Mouse (Mus musculus) T-cell, adult 2 months (primary cell): ENCODE results near the gene Fam198a.

Experiments used
- DNase-seq: peaks from one replicate; pipeline ENCODE4 v3.0.0; 2022; ENCODE audit warnings: low spot score

Gene Fam198a

GRCm38 (mm10) chr9:122021581-122021980 is 70.8 kb downstream of the Fam198a start:
- no peak for DNase-seq

DNA sequence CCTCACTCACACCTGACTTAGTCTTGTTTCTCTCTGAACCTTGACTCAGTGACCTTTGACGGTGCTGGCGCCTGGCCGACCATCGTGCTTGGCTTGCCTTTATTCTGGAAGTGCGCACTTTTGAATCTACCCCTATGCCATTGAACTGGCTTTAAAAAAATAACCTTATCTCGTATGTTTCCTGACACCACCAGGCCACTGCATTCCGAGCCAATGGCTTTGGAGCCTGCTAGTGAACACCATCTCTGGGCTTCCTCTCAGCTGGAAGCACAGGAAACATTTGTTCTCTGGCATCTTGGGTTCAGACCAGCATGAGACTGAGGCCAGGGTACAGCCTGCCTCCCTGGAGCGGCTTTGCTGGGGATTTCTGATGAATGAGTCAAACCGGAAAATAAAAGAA is 72.0 kb downstream of the Fam198a start:
- DNase-seq = no peak

DNA sequence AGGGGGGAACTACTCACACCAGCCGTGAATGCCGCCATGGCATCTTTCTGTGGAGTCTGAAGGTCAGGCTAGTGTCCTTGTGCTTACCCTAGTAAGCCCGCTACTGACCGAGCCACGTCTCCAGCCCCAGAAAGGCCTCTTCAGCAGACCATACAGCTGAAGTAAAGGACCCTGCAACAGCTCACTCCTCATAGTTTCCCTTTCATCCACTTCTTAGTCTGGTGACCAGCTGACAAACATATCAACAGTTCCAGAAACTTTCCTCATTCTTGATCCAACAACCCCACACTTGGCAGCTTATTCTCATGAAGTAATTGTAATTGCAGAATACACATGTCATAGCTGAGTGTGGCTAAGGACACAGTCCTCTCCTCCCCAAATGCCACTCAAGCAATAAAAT is 73.1 kb downstream of the Fam198a start:
- no peak for DNase-seq

DNA sequence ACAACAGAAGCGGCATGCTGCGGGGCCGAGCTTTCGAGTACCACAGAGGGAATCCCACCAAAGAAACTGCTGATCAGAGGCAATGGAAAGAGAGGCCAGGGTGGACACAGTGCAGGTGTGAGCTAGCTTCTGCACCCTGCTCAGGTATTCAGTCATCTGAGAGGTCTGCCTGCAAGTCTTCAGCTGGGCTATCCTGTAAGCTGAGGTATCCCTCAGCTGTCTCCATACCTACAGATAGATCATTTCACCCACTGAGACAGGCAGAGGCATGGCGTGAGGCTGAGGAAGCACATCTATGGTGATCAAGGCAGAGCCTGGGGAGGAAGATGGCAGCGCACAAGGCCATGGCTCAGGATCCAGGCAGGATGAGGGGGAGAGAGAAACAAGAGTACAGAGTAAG is 73.6 kb downstream of the Fam198a start:
- DNase-seq = no peak

- DNase-seq = no peak
These were observed 75.2 kb downstream of the Fam198a start for GRCm38 (mm10) chr9:122025855-122026590.

DNA sequence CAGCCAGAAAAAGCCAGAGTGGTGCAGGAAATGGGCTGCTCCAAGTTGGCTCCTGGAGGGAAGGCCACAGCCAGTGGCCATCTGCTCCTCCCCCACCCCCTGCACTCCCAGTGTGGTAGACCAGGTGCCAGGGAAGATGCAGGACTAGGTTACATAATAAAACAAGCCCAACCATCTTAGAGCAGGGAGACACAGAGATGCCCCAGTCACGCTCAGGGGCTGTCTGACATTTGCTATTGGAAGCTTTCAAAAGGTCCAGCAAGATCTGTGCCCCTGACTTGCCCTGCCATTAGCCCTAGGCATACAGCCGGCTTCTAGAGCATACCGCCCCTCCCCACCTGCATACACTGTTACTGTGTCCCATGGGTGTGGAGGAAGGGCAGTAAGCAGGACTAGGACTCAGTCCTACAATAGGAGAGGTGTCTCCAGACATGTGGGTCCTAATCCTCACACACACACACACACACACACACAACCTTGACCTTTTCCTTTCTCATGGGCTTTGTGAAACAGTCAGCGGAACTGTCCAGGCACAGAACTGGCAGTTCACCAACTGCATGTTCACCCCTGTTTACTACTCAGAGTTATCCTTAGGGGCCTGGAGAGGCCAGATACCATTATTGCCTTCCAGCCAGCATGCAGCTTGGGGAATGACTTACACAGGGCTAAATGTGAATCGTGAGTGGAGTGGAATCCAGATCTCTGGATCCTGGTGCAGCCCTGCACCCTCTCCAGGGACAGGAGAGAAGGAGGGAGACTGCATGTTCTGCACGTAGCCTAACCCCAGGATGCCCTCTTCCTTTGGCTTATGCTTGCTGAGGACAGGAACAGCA is 76.5 kb downstream of the Fam198a start:
- no peak for DNase-seq

DNA sequence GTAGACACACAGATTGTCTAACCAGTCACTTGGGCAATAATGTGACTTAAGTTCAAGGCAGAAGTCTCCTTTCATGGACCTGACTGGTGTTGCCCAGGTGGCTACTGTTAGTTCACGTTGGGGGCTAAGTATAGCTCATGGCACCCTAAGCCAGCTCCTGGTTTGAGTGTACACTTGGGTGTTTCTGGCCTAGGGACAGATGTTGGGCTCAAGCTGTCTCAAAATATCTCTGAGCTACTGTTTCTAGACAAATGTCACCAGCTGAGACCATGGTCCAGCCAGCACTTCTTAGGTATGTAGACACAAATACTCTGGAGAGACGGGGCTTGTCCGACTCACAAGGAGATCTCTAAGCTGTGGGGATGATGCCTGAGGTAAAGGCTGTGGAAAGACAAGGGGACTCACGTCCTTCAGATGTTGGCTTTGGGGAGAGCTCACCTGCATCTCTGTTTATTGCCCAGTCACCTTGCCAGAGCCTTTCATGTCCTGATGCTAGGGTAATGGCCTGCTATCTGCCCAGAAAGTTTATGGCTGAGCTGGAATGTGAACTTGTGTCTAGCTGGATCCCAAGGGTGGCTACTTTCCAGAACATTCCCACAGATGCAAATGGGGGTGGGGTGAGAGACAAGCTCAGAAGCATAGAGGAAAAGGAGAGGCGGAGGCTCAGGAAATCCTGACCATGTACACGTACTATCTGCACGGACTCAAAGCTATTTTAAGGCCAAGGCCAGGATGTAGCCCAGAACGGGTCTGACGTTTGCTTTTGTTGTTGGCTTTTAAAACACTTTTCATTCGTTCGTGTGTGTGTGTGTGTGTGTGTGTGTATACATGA is 77.3 kb downstream of the Fam198a start:
- no peak for DNase-seq

DNA sequence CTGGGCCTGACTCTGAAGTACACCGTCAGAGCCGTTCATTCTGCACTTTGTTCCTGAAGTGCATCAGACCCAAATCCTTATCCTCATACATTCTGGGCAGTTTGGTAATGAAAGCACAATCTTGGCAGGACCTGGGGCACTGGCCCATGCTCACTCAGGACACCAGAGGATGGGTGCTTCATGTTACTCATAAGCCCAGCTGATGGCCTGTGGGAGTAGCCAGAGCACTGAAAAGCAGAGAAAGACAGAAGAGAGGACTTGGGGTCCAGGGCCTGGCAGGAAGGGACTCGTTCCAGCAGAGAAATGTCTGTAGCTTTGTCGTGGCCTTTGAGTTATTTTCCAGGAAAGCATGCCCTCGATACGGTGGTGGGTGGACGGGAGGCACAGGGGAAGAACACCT is 79.0 kb downstream of the Fam198a start:
- no peak for DNase-seq
